Mouse (Mus musculus): ENCODE measurements around the gene Swi5.

Swi5 gene

DNA sequence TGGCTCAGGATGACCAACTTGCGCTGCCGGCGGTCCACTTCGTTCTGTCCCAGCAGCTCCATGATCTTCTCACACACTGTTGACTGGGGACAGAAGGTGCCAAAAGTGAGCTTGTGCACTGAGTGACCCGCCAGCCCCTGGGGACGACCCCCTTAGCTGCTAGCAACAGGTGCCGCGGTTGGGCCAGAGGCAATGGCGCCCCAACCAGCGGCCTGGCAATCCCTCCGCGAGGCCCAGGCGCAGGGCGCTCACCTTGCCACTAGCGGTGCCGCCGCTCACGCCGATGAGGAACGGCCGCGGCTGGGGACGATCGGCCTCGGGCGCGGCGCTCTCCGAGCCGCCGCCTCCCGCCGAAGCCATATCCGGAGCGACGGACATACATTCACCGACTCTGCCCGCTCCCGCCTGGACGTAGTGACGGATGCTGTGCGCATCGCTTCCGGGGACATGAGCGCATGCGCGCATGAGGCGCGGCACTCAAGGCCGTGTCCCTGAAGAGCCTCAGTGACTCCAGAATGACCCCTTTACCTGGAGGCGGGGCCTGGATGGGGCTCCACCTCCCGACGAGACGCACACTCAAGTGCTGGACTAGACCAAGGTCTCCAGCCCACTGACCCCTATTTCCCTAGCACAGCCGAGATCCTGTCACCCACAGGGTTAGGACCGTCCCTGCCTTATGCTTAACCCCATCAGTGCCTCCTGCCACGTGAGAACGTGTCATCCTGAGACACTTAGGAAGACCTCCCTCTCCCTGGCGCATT lies 28.0 kb downstream of the Swi5 start, which contains the start of gene Uck1:
Gene Uck1 (minus strand): TSS at position 503 of the 761 bp plus-strand sequence.
- peak; percentile 99 for DNase-seq

GRCm38 (mm10) chr2:32258887-32259533 lies 28.9 kb downstream of the Swi5 start:
- DNase-seq, result no peak

DNA sequence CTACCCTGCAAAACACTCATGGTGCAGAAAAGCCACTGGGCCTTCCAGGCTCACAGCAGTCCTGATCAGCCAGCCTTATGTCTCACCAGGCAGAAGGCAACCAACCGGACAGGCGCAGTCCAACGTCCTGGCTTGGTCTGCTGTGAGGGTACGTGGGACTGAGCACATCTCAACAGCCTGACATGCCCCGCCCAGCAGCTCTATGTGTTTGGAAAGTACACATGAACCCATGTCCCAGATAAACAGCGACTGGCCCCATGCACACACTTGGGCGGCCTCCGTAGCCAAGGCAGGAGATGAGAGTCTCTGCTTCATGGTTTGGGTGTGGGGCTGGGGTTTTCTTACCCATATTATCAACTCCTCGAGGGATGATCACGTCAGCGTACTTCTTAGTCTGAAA lies 31.6 kb downstream of the Swi5 start:
- DNase-seq, result peak; percentile 92

- no peak for DNase-seq
Measured at GRCm38 (mm10) chr2:32254563-32254962, 33.3 kb downstream of the Swi5 start.

DNA sequence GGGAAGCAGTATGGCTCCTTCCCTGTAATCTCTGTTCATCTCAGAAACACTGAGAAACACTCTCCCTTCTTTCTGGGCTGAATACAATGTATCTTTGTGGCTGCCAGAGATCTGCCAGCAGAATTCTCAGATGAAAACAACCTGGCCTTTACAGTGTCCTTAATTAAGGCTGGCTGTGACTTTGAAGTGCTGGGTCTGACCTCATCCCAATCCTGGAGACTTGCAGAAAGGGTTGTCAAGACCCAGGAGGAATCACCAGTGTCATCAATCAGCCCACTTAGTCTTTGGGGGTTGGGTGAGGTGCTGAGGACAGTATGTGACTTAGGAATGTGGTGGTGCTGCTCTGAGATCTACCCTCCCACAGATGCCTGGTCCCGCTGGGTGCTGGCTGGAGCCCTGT lies 34.5 kb downstream of the Swi5 start:
- no peak for DNase-seq

GRCm38 (mm10) chr2:32252658-32253057 lies 35.2 kb downstream of the Swi5 start:
- peak; percentile 94 for DNase-seq

- peak; percentile 94 for DNase-seq
Measured at GRCm38 (mm10) chr2:32251791-32252527, 35.9 kb downstream of the Swi5 start.

DNA sequence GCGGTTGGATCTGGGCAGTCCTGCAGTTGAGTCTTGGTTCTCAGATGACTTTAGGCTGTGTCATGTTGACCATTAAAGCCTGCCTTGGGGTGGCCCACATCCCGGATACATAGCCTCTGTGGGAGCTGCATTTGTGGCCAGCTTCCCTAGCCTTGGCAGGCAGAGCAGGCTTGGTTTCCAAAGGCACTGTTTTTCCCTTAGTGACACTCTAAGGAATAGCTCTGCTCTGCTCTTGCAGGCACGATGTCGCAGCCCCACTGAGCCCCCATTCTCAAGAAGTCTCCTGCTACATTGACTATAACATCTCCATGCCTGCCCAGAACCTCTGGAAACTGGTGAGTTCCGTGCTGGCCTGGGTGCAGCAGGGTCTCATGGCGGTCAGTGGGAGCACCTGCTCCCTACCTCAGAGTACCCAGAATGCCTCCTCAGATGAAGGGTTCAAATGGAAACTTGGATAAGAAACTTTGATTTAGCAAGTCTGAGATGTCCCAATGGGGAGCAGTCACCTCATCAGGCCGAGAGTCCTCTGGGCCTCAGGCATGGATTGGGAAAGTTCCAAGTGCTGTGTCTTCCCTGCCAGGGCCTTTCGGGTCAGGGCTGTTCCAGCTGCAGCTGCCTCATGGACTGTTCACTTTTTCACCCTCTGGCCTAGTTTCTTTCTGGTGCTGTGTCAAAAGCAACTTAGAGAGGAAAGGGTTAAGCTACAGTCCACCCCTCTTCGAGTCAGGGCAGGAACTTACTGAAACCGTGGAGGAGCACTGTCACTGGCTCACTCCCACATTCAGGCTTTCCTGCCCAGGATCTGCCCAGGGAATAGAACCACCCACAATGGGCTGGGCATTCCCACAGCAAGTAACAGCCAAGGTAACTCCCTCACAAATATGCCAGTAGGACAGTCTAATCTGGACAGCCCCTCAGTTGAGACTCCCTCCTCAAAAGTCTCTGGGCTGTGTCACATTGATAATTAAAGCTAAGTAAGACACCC lies 39.2 kb downstream of the Swi5 start:
- DNase-seq, result no peak

GRCm38 (mm10) chr2:32246741-32247140 lies 41.1 kb downstream of the Swi5 start:
- DNase-seq, result no peak

GRCm38 (mm10) chr2:32242986-32243385 lies 44.9 kb downstream of the Swi5 start:
- DNase-seq, result no peak

GRCm38 (mm10) chr2:32240591-32240990 lies 47.3 kb downstream of the Swi5 start:
- DNase-seq, result no peak

DNA sequence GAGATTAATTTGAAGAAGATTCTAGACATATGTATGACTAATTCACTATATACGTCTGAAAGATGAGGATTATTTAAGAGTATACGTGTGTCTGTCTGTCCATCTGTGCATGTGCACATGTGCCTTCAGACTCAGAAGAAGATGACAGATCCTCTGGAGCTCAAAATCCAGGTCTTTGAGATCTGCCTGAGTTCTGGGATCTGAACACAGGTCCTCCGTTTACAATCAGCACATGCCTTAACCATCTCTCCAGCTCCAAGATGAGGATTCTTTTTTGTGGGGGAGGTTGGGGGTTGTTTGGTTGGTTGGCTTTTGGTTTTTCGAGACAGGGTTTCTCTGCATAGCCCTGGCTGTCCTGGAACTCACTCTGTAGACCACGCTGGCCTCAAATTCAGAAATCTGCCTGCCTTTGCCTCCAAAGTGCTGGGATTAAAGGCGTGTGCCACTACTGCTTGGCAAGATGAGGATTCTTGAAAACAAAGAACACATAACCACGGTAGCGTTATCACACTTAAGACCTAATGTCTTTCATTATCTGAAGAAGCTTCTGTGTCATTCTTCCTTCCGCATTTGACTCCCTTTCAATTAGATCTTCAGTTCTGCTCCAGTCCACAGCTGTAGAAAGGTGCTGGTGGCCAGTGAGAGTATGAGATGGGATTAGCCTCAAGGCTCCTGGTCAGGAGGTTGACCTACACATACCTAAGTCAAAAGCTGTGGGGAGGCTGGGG lies 49.0 kb downstream of the Swi5 start:
- DNase-seq, result no peak

GRCm38 (mm10) chr2:32237571-32237970 lies 50.3 kb downstream of the Swi5 start:
- no peak for DNase-seq

- DNase-seq, result peak; percentile 95
Measured at GRCm38 (mm10) chr2:32236760-32237487, 51.0 kb downstream of the Swi5 start.

DNA sequence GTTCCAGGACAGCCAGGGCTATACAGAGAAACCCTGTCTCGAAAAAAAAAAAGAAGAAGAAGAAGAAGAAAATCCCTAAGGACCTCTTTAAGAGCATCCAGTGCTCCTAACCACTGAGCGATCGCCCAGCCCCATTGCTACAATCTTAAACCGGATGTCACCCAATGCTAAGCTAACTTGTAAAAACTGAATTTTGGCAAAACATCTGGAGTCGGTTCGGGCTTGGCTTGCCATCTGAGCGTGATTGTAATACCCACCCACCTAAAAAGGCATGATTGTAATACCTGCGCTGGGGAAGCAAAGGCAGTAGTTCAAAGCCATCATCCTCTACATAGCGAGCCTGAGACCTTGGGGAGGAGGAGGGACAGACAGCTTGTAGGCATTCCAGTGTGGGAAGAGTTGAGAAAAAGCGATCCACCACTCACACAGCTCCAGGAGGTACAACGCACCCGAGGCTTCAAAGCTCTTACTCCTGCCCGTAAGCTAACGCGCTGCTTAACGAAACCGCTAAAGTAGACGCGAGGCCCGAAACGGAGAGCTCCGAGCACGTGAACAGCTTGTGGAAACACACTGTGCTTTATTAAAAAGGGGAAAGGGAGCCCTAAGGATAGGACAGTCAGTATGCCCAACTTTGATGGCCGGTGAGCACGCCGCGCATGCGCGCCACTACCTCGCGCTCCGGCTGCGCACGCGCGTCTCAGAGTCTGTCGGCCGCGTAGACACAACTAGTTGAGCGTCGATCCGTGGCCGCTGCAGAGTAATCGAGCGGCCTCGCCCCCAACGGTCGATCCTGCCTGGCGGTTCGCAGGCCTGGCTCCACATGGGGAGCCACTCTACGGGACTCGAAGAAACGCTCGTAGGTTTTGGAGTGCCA lies 51.8 kb downstream of the Swi5 start, which contains the start of gene Pomt1:
Gene Pomt1 (plus strand): TSS at position 705 of the 874 bp plus-strand sequence.
- peak; percentile 99 for DNase-seq

- DNase-seq, result no peak
Measured at GRCm38 (mm10) chr2:32235433-32235832, 52.4 kb downstream of the Swi5 start.
